Mouse (Mus musculus): ENCODE measurements around the gene Ctdsp2. TPM values are rescaled to one million over a fixed set of nuclear protein-coding genes. Genes with fewer than 3 reads are reported as not detected.

Gene Ctdsp2
- total and polyA plus RNA-seq, 3 experiments, result 8.9 to 21.9 (median 20.2) TPM

DNA sequence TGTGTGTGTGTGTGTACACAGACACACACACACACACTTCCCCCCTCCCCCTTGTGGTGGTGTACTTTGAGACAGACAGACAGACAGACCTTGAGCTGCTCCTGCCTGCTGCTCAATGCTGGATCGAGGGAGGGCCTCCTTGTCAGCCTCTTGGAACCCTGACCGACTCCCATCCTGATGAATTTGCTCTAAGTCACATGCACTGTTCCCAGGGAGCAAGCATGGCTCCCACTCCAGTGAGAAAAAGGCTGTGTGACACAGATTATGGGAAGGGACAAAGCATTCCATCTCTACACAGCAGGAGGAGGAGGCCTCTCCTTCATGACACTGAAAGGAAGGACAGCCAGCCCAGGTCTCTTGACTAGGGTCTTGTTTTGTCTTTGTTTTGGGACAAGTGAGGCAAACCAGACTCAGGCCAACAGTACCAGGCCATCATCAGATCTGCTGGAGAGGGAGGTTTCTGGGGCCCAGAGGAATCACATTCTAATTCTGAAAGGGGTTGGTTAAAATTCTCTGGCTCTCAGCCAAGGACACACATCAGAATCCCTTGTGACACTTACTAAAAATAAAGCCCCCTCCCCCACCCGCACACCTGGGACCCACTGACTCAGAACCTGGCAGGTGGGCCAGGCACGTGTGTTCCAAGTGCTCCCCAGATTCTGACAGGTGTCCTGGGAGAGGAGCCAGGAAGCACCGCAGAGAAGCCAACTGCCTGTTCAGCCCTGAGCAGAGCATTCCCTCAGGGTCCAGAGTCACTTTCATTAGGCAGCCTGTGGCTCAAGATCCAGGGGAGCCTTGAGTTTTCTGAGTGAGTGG is 5.9 kb downstream of the Ctdsp2 start:
- Histone ChIP-seq H3K27ac (ENCODE audit: insufficient read depth, low read depth) (no peak overlapping the region), H3K9me3 (replicated peaks; ENCODE audit: low read length) (no peaks in the 10 kb centered on the region), H3K9ac (ENCODE audit: insufficient read depth, low read depth) (no peak overlapping the region), H3K79me2 (replicated peaks; ENCODE audit: control insufficient read depth, extremely low read depth, insufficient read depth, poor library complexity, severe bottlenecking) (peaks cover 22% of the 10 kb centered on the region), H3K36me3 (replicated peaks in 1 of 2; ENCODE audit: control insufficient read depth in 1 of 2, insufficient read depth in 1 of 2, low read length in 1 of 2) (peaks cover 3 to 25% of the 10 kb centered on the region in 2 experiments), H3K27me3 (replicated peaks) (no peaks in the 10 kb centered on the region), H3K4me3 (replicated peaks in 1 of 3; ENCODE audit: low read depth in 2 of 3, low read length in 2 of 3, poor library complexity in 1 of 3) (no peak overlapping the region), H3K4me2 (ENCODE audit: insufficient read depth, low read depth, poor library complexity, severe bottlenecking) (no peak overlapping the region), H3K4me1 (ENCODE audit: control insufficient read depth in 1 of 2, insufficient read depth in 2 of 2) (peaks cover 16 to 54% of the 10 kb centered on the region in 2 experiments)
- dilution Hi-C loops (cut with MboI; ENCODE audit: extremely low pct_ligation_motif_present, extremely low pct_unique_long_range_greater_than_20kb, low sequenced_read_pairs) (no loop called here), in situ Hi-C loops (cut with MboI; ENCODE audit: low pct_ligation_motif_present, low pct_unique_long_range_greater_than_20kb, low sequenced_read_pairs) (no loop called here)
- DNase-seq (ENCODE audit: extremely low read depth), result no peak
- TF ChIP-seq NRF1 (IDR thresholded peaks at IDR 0.05; ENCODE audit: low read depth, low read length) (no peak), JUN (IDR thresholded peaks at IDR 0.05; ENCODE audit: insufficient read depth, low read depth, low read length) (no peak), NELFE (IDR thresholded peaks at IDR 0.05; ENCODE audit: low read depth, low read length) (no peak), BHLHE40 (IDR thresholded peaks at IDR 0.05; ENCODE audit: low read depth, low read length) (0 out of 2 replicates have a peak, but pooled peaks have one; percentile 17)

DNA sequence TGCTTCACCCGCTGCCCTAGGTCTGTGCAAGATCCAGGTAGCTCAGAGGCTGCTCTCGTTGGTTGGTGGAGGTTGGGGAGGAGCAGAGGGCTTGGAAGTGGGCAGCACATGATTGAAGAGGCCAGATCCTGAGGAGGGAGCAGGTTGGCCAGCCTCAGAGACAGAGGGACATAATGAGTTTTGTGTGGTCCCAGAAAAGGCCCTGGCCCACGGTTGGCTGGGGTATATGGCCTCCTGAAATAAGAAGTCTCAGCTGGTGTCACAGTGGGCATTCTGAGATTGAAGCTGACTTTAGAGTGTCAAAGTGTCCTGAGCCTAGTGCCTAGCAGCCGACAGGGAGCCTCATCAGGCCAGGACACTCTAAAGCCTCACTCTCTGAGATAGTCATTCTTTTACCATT is 6.6 kb downstream of the Ctdsp2 start:
- TF ChIP-seq ZKSCAN1 (IDR thresholded peaks at IDR 0.05; ENCODE audit: borderline replicate concordance, low read depth, low read length) (no peak), CHD2 (IDR thresholded peaks at IDR 0.05; ENCODE audit: low read length) (no peak), IRF4 (IDR thresholded peaks at IDR 0.05; ENCODE audit: low read depth, low read length) (no peak), HCFC1 (IDR thresholded peaks at IDR 0.05; ENCODE audit: low read depth, low read length) (no peak), SIN3A (IDR thresholded peaks at IDR 0.05; ENCODE audit: low read length) (no peak), MEF2A (IDR thresholded peaks at IDR 0.05; ENCODE audit: borderline replicate concordance, low read depth, low read length) (no peak), UBTF (IDR thresholded peaks at IDR 0.05; ENCODE audit: low read depth, low read length) (no peak), POLR2A (IDR thresholded peaks at IDR 0.05; ENCODE audit: low read depth, low read length) (no peak), ETS1 (conservative IDR thresholded peaks at IDR 0.05; ENCODE audit: low read depth, low read length) (no peak)
- Histone ChIP-seq H3K27ac (ENCODE audit: insufficient read depth, low read depth) (no peak overlapping the region), H3K27me3 (replicated peaks) (no peaks in the 10 kb centered on the region), H3K36me3 (replicated peaks in 1 of 2; ENCODE audit: control insufficient read depth in 1 of 2, insufficient read depth in 1 of 2, low read length in 1 of 2) (peaks cover 3 to 25% of the 10 kb centered on the region in 2 experiments), H3K4me2 (ENCODE audit: insufficient read depth, low read depth, poor library complexity, severe bottlenecking) (no peak overlapping the region), H3K9ac (ENCODE audit: insufficient read depth, low read depth) (no peak overlapping the region), H3K4me3 (replicated peaks in 1 of 3; ENCODE audit: low read depth in 2 of 3, low read length in 2 of 3, poor library complexity in 1 of 3) (no peak overlapping the region), H3K4me1 (ENCODE audit: control insufficient read depth in 1 of 2, insufficient read depth in 2 of 2) (peaks cover 16 to 51% of the 10 kb centered on the region in 2 experiments), H3K9me3 (replicated peaks; ENCODE audit: low read length) (no peaks in the 10 kb centered on the region), H3K79me2 (replicated peaks; ENCODE audit: control insufficient read depth, extremely low read depth, insufficient read depth, poor library complexity, severe bottlenecking) (peaks cover 18% of the 10 kb centered on the region)
- dilution Hi-C loops (cut with MboI; ENCODE audit: extremely low pct_ligation_motif_present, extremely low pct_unique_long_range_greater_than_20kb, low sequenced_read_pairs) (no loop called here), in situ Hi-C loops (cut with MboI; ENCODE audit: low pct_ligation_motif_present, low pct_unique_long_range_greater_than_20kb, low sequenced_read_pairs) (no loop called here)
- DNase-seq (ENCODE audit: extremely low read depth), result no peak
